Mouse (Mus musculus) G1E (cell line): ENCODE measurements around the gene Sh3pxd2b. TPM values are rescaled to one million over a fixed set of nuclear protein-coding genes. Genes with fewer than 3 reads are reported as not detected.

Experiments
- ATAC-seq: 2 replicates; pipeline ENCODE4 v1.8.0; 2016; ENCODE audit warnings: mild to moderate bottlenecking; ENCODE audit not compliant: insufficient number of reproducible peaks, poor library complexity, low FRiP score, severe bottlenecking; ENCODE audit errors: extremely low read depth
- DNase-seq: peaks from one replicate; pipeline ENCODE4 v3.0.0; 2012; ENCODE audit warnings: low spot score
- H3K27me3 ChIP-seq: 2 replicates; pipeline ENCODE4 v1.6.1; 2012; ENCODE audit warnings: mild to moderate bottlenecking, low read length, inconsistent platforms; ENCODE audit not compliant: insufficient read depth
- H3K36me3 ChIP-seq: replicated peaks from 2 replicates; pipeline ENCODE3; 2012; ENCODE audit warnings: mild to moderate bottlenecking, inconsistent platforms
- H3K4me1 ChIP-seq: 2 replicates; pipeline ENCODE4 v1.6.1; 2012; ENCODE audit warnings: low read depth, low read length, inconsistent platforms, mixed read lengths; ENCODE audit not compliant: insufficient read depth
- H3K4me3 ChIP-seq: 2 replicates; pipeline ENCODE4 v1.5.1; 2012; ENCODE audit warnings: low read depth, mild to moderate bottlenecking, inconsistent platforms, low read length, moderate library complexity, mixed read lengths
- H3K9me3 ChIP-seq: replicated peaks from 2 replicates; pipeline ENCODE4 v1.6.1; 2012; ENCODE audit warnings: inconsistent platforms
- CTCF ChIP-seq: IDR thresholded peaks from 2 replicates; pipeline ENCODE4 v1.5.1; 2012; ENCODE audit warnings: low read depth, low read length, inconsistent platforms, mixed read lengths
- GATA1 ChIP-seq: IDR thresholded peaks from 2 replicates; pipeline ENCODE4 v1.6.1; 2012; ENCODE audit warnings: borderline replicate concordance, low read length, inconsistent platforms, mixed read lengths
- GATA2 ChIP-seq: IDR thresholded peaks from 2 replicates; pipeline ENCODE4 v1.6.1; 2012; ENCODE audit warnings: low read depth, low read length, inconsistent platforms, borderline replicate concordance
- POLR2AphosphoS5 ChIP-seq: IDR thresholded peaks from 2 replicates; pipeline ENCODE4 v1.6.1; 2012; ENCODE audit warnings: low read depth, low read length, inconsistent platforms; ENCODE audit not compliant: insufficient replicate concordance
- TAL1 ChIP-seq: conservative IDR thresholded peaks from 2 replicates; pipeline ENCODE4 v1.6.1; 2012; ENCODE audit warnings: low read depth, low read length, inconsistent platforms, mixed read lengths
- polyA plus RNA-seq: library from polyadenylated mRNA; stranded (reverse); fragments of >175 nt; gene quantifications from 2 replicates; pipeline ENCODE4 v1.2.3, GENCODE M21; 2012
- total RNA-seq, 2 experiments: library from RNA; stranded (forward) in 1 of 2; stranded (reverse) in 1 of 2; fragments of 200-1000 nt in 1 of 2; fragments of >200 nt in 1 of 2; fragmentation: Nextera tagmentation in 1 of 2; gene quantifications; 2 replicates each; pipeline ENCODE4 v1.2.3; 2014 to 2017

The Sh3pxd2b gene
- total and polyA plus RNA-seq, 3 experiments, result 0.16 TPM; not detected in 2

- TF ChIP-seq CTCF (no peak), TAL1 (no peak), POLR2AphosphoS5 (no peak), GATA1 (no peak), GATA2 (no peak)
- Histone ChIP-seq H3K4me3 (no peak overlapping the region), H3K9me3 (no peaks in the 10 kb centered on the region), H3K4me1 (no peaks in the 10 kb centered on the region), H3K27me3 (peaks cover 35% of the 10 kb centered on the region), H3K36me3 (no peaks in the 10 kb centered on the region)
- ATAC-seq (no peak), DNase-seq (no peak)
These were observed 14.2 kb downstream of the Sh3pxd2b start for GRCm38 (mm10) chr11:32361774-32362173.

GRCm38 (mm10) chr11:32363188-32363587 is 15.6 kb downstream of the Sh3pxd2b start:
- no peak for ATAC-seq
- TF ChIP-seq GATA1 (no peak), GATA2 (no peak), POLR2AphosphoS5 (no peak)
- DNase-seq, result no peak

GRCm38 (mm10) chr11:32363610-32364220 is 16.1 kb downstream of the Sh3pxd2b start:
- Histone ChIP-seq H3K4me3 (no peak overlapping the region), H3K4me1 (no peaks in the 10 kb centered on the region), H3K27me3 (peaks cover 36% of the 10 kb centered on the region), H3K36me3 (no peaks in the 10 kb centered on the region), H3K9me3 (no peaks in the 10 kb centered on the region)
- ATAC-seq, result no peak
- no peak for DNase-seq
- TF ChIP-seq POLR2AphosphoS5, result no peak
- TF ChIP-seq CTCF, result no peak
- TF ChIP-seq TAL1, result no peak
- no peak for TF ChIP-seq GATA2
- TF ChIP-seq GATA1, result no peak

More at GRCm38 (mm10) chr11:32363188-32363587, 15.6 kb downstream of the Sh3pxd2b start:
- no peak overlapping the region for H3K4me3 ChIP-seq
- no peaks in the 10 kb centered on the region for H3K36me3 ChIP-seq
- H3K27me3 ChIP-seq, result peaks cover 39% of the 10 kb centered on the region
- no peaks in the 10 kb centered on the region for H3K9me3 ChIP-seq
- no peaks in the 10 kb centered on the region for H3K4me1 ChIP-seq

- Histone ChIP-seq H3K4me3 (no peak overlapping the region), H3K36me3 (no peaks in the 10 kb centered on the region), H3K27me3 (peaks cover 36% of the 10 kb centered on the region), H3K9me3 (no peaks in the 10 kb centered on the region), H3K4me1 (no peaks in the 10 kb centered on the region)
- no peak for DNase-seq
- no peak for ATAC-seq
- TF ChIP-seq TAL1 (no peak), GATA1 (no peak), CTCF (no peak), POLR2AphosphoS5 (no peak), GATA2 (no peak)
These were observed 16.8 kb downstream of the Sh3pxd2b start for GRCm38 (mm10) chr11:32364375-32364774.

- Histone ChIP-seq H3K36me3 (no peaks in the 10 kb centered on the region), H3K4me3 (no peak overlapping the region), H3K9me3 (no peaks in the 10 kb centered on the region), H3K4me1 (no peaks in the 10 kb centered on the region), H3K27me3 (peaks cover 30% of the 10 kb centered on the region)
- ATAC-seq (no peak), DNase-seq (no peak)
- TF ChIP-seq GATA1, result no peak
- no peak for TF ChIP-seq POLR2AphosphoS5
- TF ChIP-seq CTCF, result no peak
- no peak for TF ChIP-seq GATA2
- no peak for TF ChIP-seq TAL1
These were observed 17.9 kb downstream of the Sh3pxd2b start for GRCm38 (mm10) chr11:32365498-32365897.

GRCm38 (mm10) chr11:32367056-32367455 is 19.4 kb downstream of the Sh3pxd2b start:
- no peak for DNase-seq

More at GRCm38 (mm10) chr11:32367056-32367455, 19.4 kb downstream of the Sh3pxd2b start:
- no peaks in the 10 kb centered on the region for H3K36me3 ChIP-seq
- no peaks in the 10 kb centered on the region for H3K4me1 ChIP-seq
- H3K27me3 ChIP-seq, result peaks cover 26% of the 10 kb centered on the region
- no peak overlapping the region for H3K4me3 ChIP-seq
- TF ChIP-seq GATA1 (no peak), POLR2AphosphoS5 (no peak), TAL1 (no peak), GATA2 (no peak), CTCF (no peak)
- H3K9me3 ChIP-seq, result no peaks in the 10 kb centered on the region
- no peak for ATAC-seq
